Mouse (Mus musculus) cerebellum, adult (tissue): ENCODE measurements around the gene Itgb2.

ENCODE experiments used
- ATAC-seq: cut with Nextera tagmentation; 2 replicates; pipeline ENCODE4 v1.9.2; 2017; ENCODE audit warnings: mild to moderate bottlenecking, moderate library complexity, mixed read lengths; ENCODE audit not compliant: insufficient number of reproducible peaks, low FRiP score, low TSS enrichment

Gene Itgb2

GRCm38 (mm10) chr10:77515385-77516348, 14.4 kb upstream of the Itgb2 start, which contains the start of gene Fam207a:
Gene Fam207a, minus strand, starts transcription at chr10:77515785.
- ATAC-seq = peak; percentile 81

GRCm38 (mm10) chr10:77516379-77516951, 13.6 kb upstream of the Itgb2 start:
- ATAC-seq = no peak

- peak; percentile 14; the same call in 1 of the 2 replicates for ATAC-seq
These were observed 12.9 kb upstream of the Itgb2 start for GRCm38 (mm10) chr10:77517066-77517620.

GRCm38 (mm10) chr10:77517801-77518200, 12.3 kb upstream of the Itgb2 start:
- no peak for ATAC-seq

GRCm38 (mm10) chr10:77519191-77519590, 10.9 kb upstream of the Itgb2 start:
- no peak for ATAC-seq

- no peak for ATAC-seq
These were observed 9.6 kb upstream of the Itgb2 start for GRCm38 (mm10) chr10:77520497-77520896.

- ATAC-seq = no peak
These were observed 7.9 kb upstream of the Itgb2 start for GRCm38 (mm10) chr10:77522021-77522731.

- ATAC-seq = no peak
These were observed 7.3 kb upstream of the Itgb2 start for GRCm38 (mm10) chr10:77522746-77523145.

- ATAC-seq = no peak
These were observed 6.7 kb upstream of the Itgb2 start for GRCm38 (mm10) chr10:77523321-77523720.

- ATAC-seq = no peak
These were observed 3.6 kb upstream of the Itgb2 start for GRCm38 (mm10) chr10:77526488-77526887.

GRCm38 (mm10) chr10:77528634-77529033, 1.4 kb upstream of the Itgb2 start:
- no peak for ATAC-seq

- no peak for ATAC-seq
These were observed 1.3 kb downstream of the Itgb2 start for GRCm38 (mm10) chr10:77531026-77532019.

- no peak for ATAC-seq
These were observed 2.0 kb downstream of the Itgb2 start for GRCm38 (mm10) chr10:77532020-77532413.

GRCm38 (mm10) chr10:77536727-77537126, 6.7 kb downstream of the Itgb2 start:
- ATAC-seq = no peak

- no peak for ATAC-seq
These were observed 7.5 kb downstream of the Itgb2 start for GRCm38 (mm10) chr10:77537215-77538209.

GRCm38 (mm10) chr10:77539320-77539945, 9.4 kb downstream of the Itgb2 start:
- no peak for ATAC-seq

GRCm38 (mm10) chr10:77540576-77541102, 10.6 kb downstream of the Itgb2 start:
- ATAC-seq = no peak
